Mouse (Mus musculus) common myeloid progenitor, adult 5-6 weeks (primary cell): ENCODE data around the gene Lax1. TPM values are rescaled to one million over a fixed set of nuclear protein-coding genes. Genes with fewer than 3 reads are reported as not detected.
A peak's percentile ranks its signal among the peaks of the same experiment; 100 is the strongest.
"Not testable (repeated sequence)": the region's sequence is repeated elsewhere in the genome, so short reads cannot be mapped to it uniquely, and the experiment has no call there.

Source experiments
- ATAC-seq: replicated peaks from 2 replicates; pipeline ENCODE4 v1.8.0; 2016; ENCODE audit warnings: low read depth, mild to moderate bottlenecking, moderate TSS enrichment, inconsistent platforms; ENCODE audit not compliant: poor library complexity, severe bottlenecking
- total RNA-seq: library from RNA; stranded (forward); fragments of 200-1000, 187-1606 nt; gene quantifications from 2 replicates; pipeline ENCODE4 v1.2.3, GENCODE M21; 2017

Lax1 gene
- total RNA-seq = 1.5 and 7.8 TPM in 2 replicates

GRCm38 (mm10) chr1:133689897-133690296 lies at the start of gene Lax1:
Gene Lax1, minus strand, starts transcription at chr1:133690108.
- ATAC-seq = peak; percentile 64

GRCm38 (mm10) chr1:133736664-133737063 lies 46.8 kb upstream of the Lax1 start:
- ATAC-seq = no peak

GRCm38 (mm10) chr1:133735995-133736652 lies 46.2 kb upstream of the Lax1 start:
- peak; percentile 83 for ATAC-seq

- ATAC-seq = no peak
Observed at GRCm38 (mm10) chr1:133732814-133733213, 42.9 kb upstream of the Lax1 start.

GRCm38 (mm10) chr1:133728339-133728738 lies 38.4 kb upstream of the Lax1 start:
- peak; percentile 42; the same call in 1 of the 2 replicates for ATAC-seq

GRCm38 (mm10) chr1:133720342-133720741 lies 30.4 kb upstream of the Lax1 start:
- no peak for ATAC-seq

GRCm38 (mm10) chr1:133718786-133719185 lies 28.9 kb upstream of the Lax1 start:
- ATAC-seq = no peak

GRCm38 (mm10) chr1:133718296-133718695 lies 28.4 kb upstream of the Lax1 start:
- ATAC-seq = no peak

GRCm38 (mm10) chr1:133716464-133716863 lies 26.6 kb upstream of the Lax1 start:
- ATAC-seq = peak; percentile 60; the same call in 1 of the 2 replicates

- no peak for ATAC-seq
Observed at GRCm38 (mm10) chr1:133715191-133715590, 25.3 kb upstream of the Lax1 start.

GRCm38 (mm10) chr1:133713009-133713370 lies 23.1 kb upstream of the Lax1 start:
- ATAC-seq = no peak

GRCm38 (mm10) chr1:133712288-133713008 lies 22.5 kb upstream of the Lax1 start:
- no peak for ATAC-seq

GRCm38 (mm10) chr1:133711376-133711775 lies 21.5 kb upstream of the Lax1 start:
- ATAC-seq = no peak

- ATAC-seq = peak; percentile 54
Observed at GRCm38 (mm10) chr1:133710895-133711294, 21.0 kb upstream of the Lax1 start.

GRCm38 (mm10) chr1:133709292-133709691 lies 19.4 kb upstream of the Lax1 start:
- no peak for ATAC-seq

GRCm38 (mm10) chr1:133701824-133702223 lies 11.9 kb upstream of the Lax1 start:
- ATAC-seq = not testable (repeated sequence)

- no peak for ATAC-seq
Observed at GRCm38 (mm10) chr1:133697935-133698620, 8.2 kb upstream of the Lax1 start.

- no peak for ATAC-seq
Observed at GRCm38 (mm10) chr1:133695901-133696300, 6.0 kb upstream of the Lax1 start.

GRCm38 (mm10) chr1:133694876-133695275 lies 5.0 kb upstream of the Lax1 start:
- peak; percentile 80 for ATAC-seq

- no peak for ATAC-seq
Observed at GRCm38 (mm10) chr1:133694301-133694700, 4.4 kb upstream of the Lax1 start.

GRCm38 (mm10) chr1:133693536-133694114 lies 3.7 kb upstream of the Lax1 start:
- ATAC-seq = no peak
